Mouse (Mus musculus) lung, embryonic 15.5 days (tissue): ENCODE data around the gene Olfr521. TPM values are rescaled to one million over a fixed set of nuclear protein-coding genes. Genes with fewer than 3 reads are reported as not detected.
"Not testable (repeated sequence)": the region's sequence is repeated elsewhere in the genome, so short reads cannot be mapped to it uniquely, and the experiment has no call there.

ENCODE experiments used
- ATAC-seq: fragments of 200-750 bp; cut with Nextera tagmentation; 2 replicates; pipeline ENCODE4 v1.8.0; 2017; ENCODE audit warnings: moderate number of reproducible peaks, borderline replicate concordance; ENCODE audit not compliant: low FRiP score, low TSS enrichment; ENCODE audit errors: extremely low read depth
- H3K27ac ChIP-seq: fragments of 300-500 bp; sonication (generic); 2 replicates; pipeline ENCODE4 v1.5.1; 2015; ENCODE audit warnings: moderate library complexity, mild to moderate bottlenecking, inconsistent platforms
- H3K27me3 ChIP-seq: fragments of 300-500 bp; sonication (generic); 2 replicates; pipeline ENCODE4 v1.6.1; 2015; ENCODE audit warnings: inconsistent platforms
- H3K36me3 ChIP-seq: fragments of 300-500 bp; sonication (generic); 2 replicates; pipeline ENCODE4 v1.6.1; 2015; ENCODE audit warnings: inconsistent platforms
- H3K4me1 ChIP-seq: fragments of 300-500 bp; sonication (generic); 2 replicates; pipeline ENCODE4 v1.6.1; 2015; ENCODE audit warnings: inconsistent platforms
- H3K4me2 ChIP-seq: fragments of 300-500 bp; sonication (generic); 2 replicates; pipeline ENCODE4 v1.6.1; 2015; ENCODE audit warnings: inconsistent platforms, mild to moderate bottlenecking, moderate library complexity
- H3K4me3 ChIP-seq: fragments of 300-500 bp; sonication (generic); 2 replicates; pipeline ENCODE4 v1.5.1; 2015; ENCODE audit warnings: mild to moderate bottlenecking, inconsistent platforms
- H3K9ac ChIP-seq: fragments of 300-500 bp; sonication (generic); 2 replicates; pipeline ENCODE4 v1.6.1; 2015; ENCODE audit warnings: inconsistent platforms
- H3K9me3 ChIP-seq: fragments of 300-500 bp; sonication (generic); 2 replicates; pipeline ENCODE4 v1.6.1; 2016; ENCODE audit warnings: inconsistent platforms
- WGBS: fragments of 180-500 bp; shearing (Covaris S2); methylation state at CpG from one replicate; pipeline ENCODE4 v1.1.7; 2015; 5-methylcytosine and 5-hydroxymethylcytosine counted together
- polyA plus RNA-seq: library from polyadenylated mRNA; unstranded; fragments of >200 nt; fragmentation: Nextera tagmentation; extraction: Ambion mirVana; gene quantifications from 2 replicates; pipeline ENCODE4 v1.2.1, GENCODE M21; 2015

Olfr521 gene
- not detected in 2 replicates for polyA plus RNA-seq

- H3K36me3 ChIP-seq, result no peaks in the 10 kb centered on the region
- no peaks in the 10 kb centered on the region for H3K27me3 ChIP-seq
- peaks cover 10% of the 10 kb centered on the region; the same call in 1 of the 2 replicates for H3K9me3 ChIP-seq
- no peak within 1 kb of the TSS for H3K27ac ChIP-seq
- H3K4me2 ChIP-seq, result no peak within 1 kb of the TSS
- no peak within 1 kb of the TSS for H3K4me3 ChIP-seq
- WGBS, result 90% methylated on average over 2 of the region's 2 CpGs
- no peak within 1 kb of the TSS for H3K9ac ChIP-seq
- ATAC-seq, result no peak
- H3K4me1 ChIP-seq, result no peaks in the 10 kb centered on the region
Measured at GRCm38 (mm10) chr7:99763207-99763606, at the start of gene Olfr521. Olfr521 (plus strand) TSS chr7:99763507.

- Histone ChIP-seq H3K4me1 (no peaks in the 10 kb centered on the region), H3K9ac (no peak overlapping the region), H3K27me3 (no peaks in the 10 kb centered on the region), H3K27ac (no peak overlapping the region), H3K36me3 (no peaks in the 10 kb centered on the region), H3K9me3 (no peaks in the 10 kb centered on the region), H3K4me3 (no peak overlapping the region), H3K4me2 (no peak overlapping the region)
- ATAC-seq, result no peak
- 77% methylated on average over 2 of the region's 2 CpGs for WGBS
Measured at GRCm38 (mm10) chr7:99716536-99716935, 46.8 kb upstream of the Olfr521 start.

- Histone ChIP-seq H3K9ac (no peak within 1 kb of the TSS), H3K9me3 (no peaks in the 10 kb centered on the region), H3K36me3 (no peaks in the 10 kb centered on the region), H3K27ac (no peak within 1 kb of the TSS), H3K4me2 (no peak within 1 kb of the TSS), H3K27me3 (no peaks in the 10 kb centered on the region), H3K4me3 (no peak within 1 kb of the TSS), H3K4me1 (no peaks in the 10 kb centered on the region)
- 93% methylated on average over 2 of the region's 2 CpGs for WGBS
- no peak for ATAC-seq
Measured at GRCm38 (mm10) chr7:99729973-99730372, 33.3 kb upstream of the Olfr521 start, which contains the start of gene Olfr520. Olfr520 (plus strand) TSS chr7:99730273.

- WGBS, result 90% methylated on average over 2 of the region's 2 CpGs
- ATAC-seq, result no peak
- no peak overlapping the region for H3K9ac ChIP-seq
Measured at GRCm38 (mm10) chr7:99734612-99735011, 28.7 kb upstream of the Olfr521 start.

GRCm38 (mm10) chr7:99735491-99735890 is 27.8 kb upstream of the Olfr521 start:
- not testable (repeated sequence) for H3K4me1 ChIP-seq
- WGBS, result 89% methylated on average over 9 of the region's 9 CpGs

More at GRCm38 (mm10) chr7:99734612-99735011, 28.7 kb upstream of the Olfr521 start:
- Histone ChIP-seq H3K27me3 (no peaks in the 10 kb centered on the region), H3K4me1 (no peaks in the 10 kb centered on the region), H3K27ac (no peak overlapping the region), H3K4me2 (no peak overlapping the region), H3K36me3 (no peaks in the 10 kb centered on the region), H3K9me3 (no peaks in the 10 kb centered on the region), H3K4me3 (no peak overlapping the region)

DNA sequence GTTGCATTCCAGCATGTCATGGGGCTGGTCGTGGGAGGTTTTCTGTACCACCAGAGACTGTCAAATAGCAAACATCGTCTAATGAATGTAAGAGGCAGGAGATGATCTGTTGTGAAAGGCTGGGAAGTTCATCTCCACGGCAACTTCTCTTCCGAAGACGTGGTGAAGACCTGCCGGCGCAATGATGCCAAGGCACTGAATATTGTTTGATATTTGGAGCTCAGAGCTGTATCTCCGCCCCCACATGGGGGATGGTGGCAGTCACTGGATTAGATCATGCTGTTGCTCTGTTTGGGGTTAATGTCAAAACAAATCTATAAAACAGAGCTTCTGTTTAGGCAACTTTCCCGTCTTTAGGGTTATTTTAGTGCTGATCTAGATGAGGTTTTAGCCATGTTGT is 24.0 kb upstream of the Olfr521 start:
- H3K4me3 ChIP-seq, result no peak overlapping the region
- no peak for ATAC-seq
- 51% methylated on average over 9 of the region's 9 CpGs for WGBS
- H3K9me3 ChIP-seq, result no peaks in the 10 kb centered on the region
- H3K9ac ChIP-seq, result no peak overlapping the region
- H3K27ac ChIP-seq, result no peak overlapping the region
- no peaks in the 10 kb centered on the region for H3K27me3 ChIP-seq
- H3K4me1 ChIP-seq, result no peaks in the 10 kb centered on the region
- H3K4me2 ChIP-seq, result no peak overlapping the region
- H3K36me3 ChIP-seq, result no peaks in the 10 kb centered on the region

More at GRCm38 (mm10) chr7:99735491-99735890, 27.8 kb upstream of the Olfr521 start:
- not testable (repeated sequence) for H3K27ac ChIP-seq, H3K4me2 ChIP-seq, H3K9me3 ChIP-seq, H3K36me3 ChIP-seq, H3K27me3 ChIP-seq, H3K9ac ChIP-seq, ATAC-seq, H3K4me3 ChIP-seq

- Histone ChIP-seq H3K4me2 (no peak overlapping the region), H3K9ac (no peak overlapping the region), H3K36me3 (no peaks in the 10 kb centered on the region), H3K27ac (no peak overlapping the region), H3K4me1 (no peaks in the 10 kb centered on the region), H3K27me3 (no peaks in the 10 kb centered on the region), H3K4me3 (no peak overlapping the region), H3K9me3 (no peaks in the 10 kb centered on the region)
- no peak for ATAC-seq
- WGBS, result 61% methylated on average over 5 of the region's 5 CpGs
Measured at GRCm38 (mm10) chr7:99781385-99781784, 18.1 kb downstream of the Olfr521 start.

DNA sequence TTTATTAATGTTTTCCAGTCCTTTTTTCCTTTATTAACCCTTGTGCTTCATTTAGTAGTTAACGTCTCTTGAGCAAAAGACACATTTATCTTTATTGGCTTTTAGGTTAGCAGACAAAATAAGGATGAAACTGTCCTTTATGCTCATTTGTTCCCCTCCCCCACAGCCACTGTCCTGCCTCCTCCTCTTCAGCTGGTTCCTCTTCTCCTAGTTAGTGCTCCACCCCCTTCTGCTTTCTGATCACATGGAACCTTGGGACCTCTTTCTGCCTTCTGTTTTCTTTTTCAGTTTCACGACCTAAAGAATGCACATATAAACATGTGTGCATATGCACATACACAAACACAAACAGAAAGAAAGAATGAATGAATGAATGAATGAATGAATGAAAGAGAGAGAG is 18.6 kb downstream of the Olfr521 start:
- WGBS, result 59% methylated on average over 2 of the region's 2 CpGs
- no peaks in the 10 kb centered on the region for H3K27me3 ChIP-seq
- no peaks in the 10 kb centered on the region for H3K36me3 ChIP-seq
- no peaks in the 10 kb centered on the region for H3K4me1 ChIP-seq
- no peak overlapping the region for H3K4me2 ChIP-seq
- H3K9ac ChIP-seq, result no peak overlapping the region
- ATAC-seq, result no peak
- no peaks in the 10 kb centered on the region for H3K9me3 ChIP-seq
- H3K27ac ChIP-seq, result no peak overlapping the region
- H3K4me3 ChIP-seq, result no peak overlapping the region

DNA sequence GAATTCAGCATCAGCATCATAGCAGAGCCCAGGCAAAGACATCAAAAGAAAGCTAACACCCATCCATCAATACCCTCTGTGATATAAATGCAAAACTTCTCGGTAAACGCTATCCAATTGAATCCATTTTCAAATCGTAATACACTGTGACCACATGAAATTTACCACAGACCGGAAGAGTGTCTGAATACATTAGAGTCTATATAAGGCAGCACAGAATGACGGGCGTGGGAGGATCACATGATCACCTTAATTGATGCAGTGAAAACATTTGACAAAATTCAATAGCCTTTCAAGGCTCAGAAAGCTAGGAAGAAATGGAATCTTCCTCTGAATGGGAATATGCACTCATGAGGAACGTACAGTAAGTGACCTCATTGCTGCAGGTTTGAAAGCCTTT is 20.1 kb downstream of the Olfr521 start:
- ATAC-seq, result no peak
- Histone ChIP-seq H3K4me2 (no peak overlapping the region), H3K27ac (no peak overlapping the region), H3K4me1 (peaks cover 9% of the 10 kb centered on the region; the same call in 1 of the 2 replicates), H3K36me3 (no peaks in the 10 kb centered on the region), H3K4me3 (no peak overlapping the region), H3K9me3 (no peaks in the 10 kb centered on the region), H3K9ac (no peak overlapping the region), H3K27me3 (no peaks in the 10 kb centered on the region)
- 82% methylated on average over 7 of the region's 7 CpGs for WGBS

GRCm38 (mm10) chr7:99785553-99785952 is 22.2 kb downstream of the Olfr521 start:
- Histone ChIP-seq H3K27ac (no peak overlapping the region), H3K4me1 (peaks cover 10% of the 10 kb centered on the region; the same call in 1 of the 2 replicates), H3K36me3 (no peaks in the 10 kb centered on the region), H3K9ac (no peak overlapping the region), H3K4me2 (no peak overlapping the region), H3K4me3 (no peak overlapping the region), H3K27me3 (no peaks in the 10 kb centered on the region), H3K9me3 (no peaks in the 10 kb centered on the region)
- no peak for ATAC-seq
- WGBS, result 81% methylated on average over 3 of the region's 3 CpGs

DNA sequence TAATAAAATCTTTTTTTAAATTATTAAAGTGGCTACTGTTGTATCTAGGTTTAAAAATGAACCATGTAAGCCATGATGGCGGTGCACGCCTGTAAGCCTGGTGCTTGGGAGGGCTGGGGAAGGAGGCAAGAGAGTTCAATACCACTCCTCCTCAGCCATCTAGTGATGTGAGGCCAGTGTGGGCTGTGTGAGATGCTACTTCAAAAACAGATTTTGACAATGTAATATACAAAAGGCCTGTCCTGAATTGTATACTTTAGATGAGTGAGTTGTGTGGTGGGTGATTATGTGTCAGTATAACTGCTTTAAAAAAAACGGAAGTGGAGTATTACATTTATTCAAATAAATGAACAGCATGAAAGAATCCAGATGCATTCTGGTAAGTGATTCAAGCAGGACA is 23.5 kb downstream of the Olfr521 start:
- ATAC-seq, result no peak
- H3K27ac ChIP-seq, result no peak overlapping the region
- H3K9me3 ChIP-seq, result no peaks in the 10 kb centered on the region
- H3K4me3 ChIP-seq, result no peak overlapping the region
- no peak overlapping the region for H3K4me2 ChIP-seq
- no peaks in the 10 kb centered on the region for H3K36me3 ChIP-seq
- peaks cover 10% of the 10 kb centered on the region; the same call in 1 of the 2 replicates for H3K4me1 ChIP-seq
- WGBS, result 60% methylated on average over 3 of the region's 3 CpGs
- H3K27me3 ChIP-seq, result no peaks in the 10 kb centered on the region
- no peak overlapping the region for H3K9ac ChIP-seq

DNA sequence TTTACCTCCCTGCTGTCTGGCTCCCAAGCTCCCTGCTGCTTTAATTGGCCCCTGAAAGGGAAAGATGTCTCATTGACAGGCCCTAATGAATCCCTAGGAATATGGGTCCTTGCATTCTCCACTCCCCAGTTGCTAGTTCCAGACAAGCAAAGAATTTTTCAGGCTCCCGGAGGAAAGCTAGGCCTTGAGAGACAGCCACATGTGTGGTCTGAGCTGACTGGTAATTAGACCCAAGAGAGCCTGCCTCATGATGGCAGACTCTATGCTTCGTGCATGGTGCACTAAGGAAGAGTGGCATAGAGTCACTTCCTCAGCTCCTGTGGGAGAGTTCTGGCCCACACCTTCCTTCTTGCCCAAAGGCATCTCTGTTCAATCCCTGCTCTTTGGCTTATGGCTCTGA is 24.6 kb downstream of the Olfr521 start:
- H3K36me3 ChIP-seq, result no peaks in the 10 kb centered on the region
- H3K4me3 ChIP-seq, result no peak overlapping the region
- peaks cover 10% of the 10 kb centered on the region; the same call in 1 of the 2 replicates for H3K4me1 ChIP-seq
- H3K9me3 ChIP-seq, result no peaks in the 10 kb centered on the region
- ATAC-seq, result no peak
- WGBS, result 50% methylated on average over 2 of the region's 2 CpGs
- no peaks in the 10 kb centered on the region for H3K27me3 ChIP-seq
- H3K9ac ChIP-seq, result no peak overlapping the region
- no peak overlapping the region for H3K4me2 ChIP-seq
- H3K27ac ChIP-seq, result no peak overlapping the region

- no peak; the same call in 1 of the 2 replicates for ATAC-seq
- WGBS, result 37% methylated on average over 5 of the region's 5 CpGs
- Histone ChIP-seq H3K4me3 (no peak overlapping the region), H3K27ac (no peak overlapping the region), H3K27me3 (no peaks in the 10 kb centered on the region), H3K36me3 (no peaks in the 10 kb centered on the region), H3K4me2 (no peak overlapping the region), H3K9me3 (no peaks in the 10 kb centered on the region), H3K4me1 (peaks cover 10% of the 10 kb centered on the region; the same call in 1 of the 2 replicates), H3K9ac (no peak overlapping the region)
Measured at GRCm38 (mm10) chr7:99788563-99788962, 25.3 kb downstream of the Olfr521 start.
